Mouse (Mus musculus): Measurements from ENCODE around the gene Ddc.

GRCm38 (mm10) chr11:11829161-11830000 lies 68.6 kb downstream of the Ddc start:
- TF ChIP-seq CTCF (IDR thresholded peaks at IDR 0.05; ENCODE audit: borderline replicate concordance, insufficient read depth, low read length): no peak
- no peak for TF ChIP-seq POLR2A (IDR thresholded peaks at IDR 0.05; ENCODE audit: low read depth, low read length)

Measured in embryonic fibroblast, embryonic 13.5 days (primary cell).